Mouse (Mus musculus) limb, embryonic 13.5 days (tissue): ENCODE results near the gene Olfr209. TPM values are rescaled to one million over a fixed set of nuclear protein-coding genes. Genes with fewer than 3 reads are reported as not detected.

ENCODE experiments used
- ATAC-seq: fragments of 200-750 bp; cut with Nextera tagmentation; 2 replicates; pipeline ENCODE4 v1.8.0; 2017; ENCODE audit warnings: low read depth, moderate number of reproducible peaks, moderate TSS enrichment; ENCODE audit not compliant: low FRiP score
- H3K27ac ChIP-seq: fragments of 300-500 bp; sonication (generic); 2 replicates; pipeline ENCODE4 v1.5.1; 2015; ENCODE audit warnings: inconsistent platforms, mild to moderate bottlenecking, moderate library complexity
- H3K27me3 ChIP-seq: fragments of 300-500 bp; sonication (generic); 2 replicates; pipeline ENCODE4 v1.6.1; 2015; ENCODE audit warnings: mild to moderate bottlenecking, inconsistent platforms
- H3K36me3 ChIP-seq: fragments of 300-500 bp; sonication (generic); 2 replicates; pipeline ENCODE4 v1.6.1; 2015; ENCODE audit warnings: inconsistent platforms, mild to moderate bottlenecking, moderate library complexity
- H3K4me1 ChIP-seq: fragments of 300-500 bp; sonication (generic); 2 replicates; pipeline ENCODE4 v1.6.1; 2015; ENCODE audit warnings: inconsistent platforms
- H3K4me2 ChIP-seq: fragments of 300-500 bp; sonication (generic); replicated peaks from 2 replicates; pipeline ENCODE4 v1.6.1; 2015; ENCODE audit warnings: inconsistent platforms, mild to moderate bottlenecking, moderate library complexity
- H3K4me3 ChIP-seq: fragments of 300-500 bp; sonication (generic); 2 replicates; pipeline ENCODE4 v1.5.1; 2015; ENCODE audit warnings: moderate library complexity, mild to moderate bottlenecking, inconsistent platforms
- H3K9ac ChIP-seq: fragments of 300-500 bp; sonication (generic); 2 replicates; pipeline ENCODE4 v1.6.1; 2015; ENCODE audit warnings: mild to moderate bottlenecking, inconsistent platforms
- H3K9me3 ChIP-seq: fragments of 300-500 bp; sonication (generic); 2 replicates; pipeline ENCODE4 v1.6.1; 2016; ENCODE audit warnings: inconsistent platforms
- polyA plus RNA-seq: library from polyadenylated mRNA; unstranded; fragments of >200 nt; fragmentation: Nextera tagmentation; extraction: Ambion mirVana; gene quantifications from 2 replicates; pipeline ENCODE4 v1.2.1, GENCODE M21; 2015

The Olfr209 gene
- polyA plus RNA-seq, 1 experiment from 2014 or later, result not detected

- no peaks in the 10 kb centered on the region for H3K9me3 ChIP-seq
- no peaks in the 10 kb centered on the region for H3K36me3 ChIP-seq
- no peak within 1 kb of the TSS for H3K27ac ChIP-seq
- H3K4me2 ChIP-seq, result no peak within 1 kb of the TSS
- no peak within 1 kb of the TSS for H3K9ac ChIP-seq
- ATAC-seq, result no peak
- H3K4me1 ChIP-seq, result no peaks in the 10 kb centered on the region
- H3K27me3 ChIP-seq, result no peaks in the 10 kb centered on the region
- no peak within 1 kb of the TSS for H3K4me3 ChIP-seq
Measured at GRCm38 (mm10) chr16:59318148-59318547, 45.6 kb downstream of the Olfr209 start, which contains the start of gene Olfr204. Gene Olfr204 (minus strand): TSS chr16:59318248.

Other genes starting within 250 kb of the Olfr209 start
- not detected in 2 replicates for gene Olfr194, start 242.9 kb downstream of the Olfr209 start, polyA plus RNA-seq
- gene Olfr195, start 216.9 kb downstream of the Olfr209 start, polyA plus RNA-seq, result not detected in 2 replicates
- not detected in 2 replicates for gene Olfr196, start 193.5 kb downstream of the Olfr209 start, polyA plus RNA-seq
- not detected in 2 replicates for gene Olfr198, start 160.5 kb downstream of the Olfr209 start, polyA plus RNA-seq
- not detected in 2 replicates for gene Olfr199, start 144.2 kb downstream of the Olfr209 start, polyA plus RNA-seq
- gene Olfr201, start 91.4 kb downstream of the Olfr209 start, polyA plus RNA-seq, result not detected in 2 replicates
- gene Olfr202, start 77.2 kb downstream of the Olfr209 start, polyA plus RNA-seq, result not detected in 2 replicates
- gene Olfr203, start 65.1 kb downstream of the Olfr209 start, polyA plus RNA-seq, result not detected in 2 replicates
- not detected in 2 replicates for gene Olfr204, start 45.7 kb downstream of the Olfr209 start, polyA plus RNA-seq
- not detected in 2 replicates for gene Olfr205, start 32.9 kb downstream of the Olfr209 start, polyA plus RNA-seq
- not detected in 2 replicates for gene Olfr206, start 14.7 kb downstream of the Olfr209 start, polyA plus RNA-seq
- gene Gabrr3, start 43.3 kb upstream of the Olfr209 start, polyA plus RNA-seq, result 0.06 and 0.08 TPM in 2 replicates
- 30.0 and 31.3 TPM in 2 replicates for gene Riox2, start 107.8 kb upstream of the Olfr209 start, polyA plus RNA-seq
- 8.0 and 9.5 TPM in 2 replicates for gene Crybg3, start 237.0 kb upstream of the Olfr209 start, polyA plus RNA-seq